Mouse (Mus musculus): ENCODE data around the gene Chl1. TPM values are rescaled to one million over a fixed set of nuclear protein-coding genes. Genes with fewer than 3 reads are reported as not detected.

Gene Chl1
- polyA plus RNA-seq, 2 experiments, result 2.0 to 4.9 TPM

DNA sequence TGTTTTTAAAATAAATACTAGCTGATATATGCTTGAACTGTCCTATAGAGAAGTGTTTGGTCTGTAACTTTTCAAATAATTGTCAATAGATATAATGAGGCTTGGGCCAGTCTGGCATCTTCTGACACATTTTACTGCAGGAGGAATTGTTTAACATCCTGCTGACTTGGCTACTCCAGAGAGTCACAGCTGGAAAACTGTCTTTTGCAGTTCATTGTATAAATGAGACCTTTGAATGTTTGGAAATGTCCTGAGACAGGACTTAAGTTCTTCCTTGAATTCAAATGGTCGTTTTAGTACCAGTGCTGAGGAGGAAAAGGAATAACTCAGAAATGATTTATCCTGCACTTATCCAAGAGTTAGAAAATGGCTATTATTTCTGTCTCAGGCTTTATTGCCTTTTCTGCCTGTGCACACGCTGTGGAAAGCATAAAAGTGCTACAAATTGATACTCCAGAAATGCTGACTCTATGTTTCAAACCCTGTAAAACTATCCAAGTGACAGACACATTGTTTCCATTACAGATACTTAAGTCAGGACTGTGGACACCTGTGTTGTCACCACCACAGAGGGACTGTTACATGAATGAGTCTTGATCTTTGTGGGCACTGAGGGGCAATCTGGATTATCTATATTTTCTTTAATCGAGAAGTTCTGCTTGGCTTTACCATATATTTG, 105.7 kb downstream of the Chl1 start:
- Histone ChIP-seq H3K36me3 (ENCODE audit: control insufficient read depth, insufficient read depth, low read length) (no peaks in the 10 kb centered on the region), H3K4me3 (replicated peaks; ENCODE audit: low read length) (no peak overlapping the region), H3K27ac (replicated peaks; ENCODE audit: low read depth, low read length) (no peak overlapping the region), H3K4me1 (ENCODE audit: control insufficient read depth, insufficient read depth, low read length) (peaks cover 8% of the 10 kb centered on the region), H3K4me2 (replicated peaks; ENCODE audit: low read depth, low read length, severe bottlenecking) (no peak overlapping the region), H3K9ac (ENCODE audit: low read depth, low read length, severe bottlenecking) (no peak overlapping the region), H3K27me3 (ENCODE audit: control insufficient read depth, insufficient read depth, low read length) (no peaks in the 10 kb centered on the region), H3K9me3 (ENCODE audit: control insufficient read depth, low read length) (no peaks in the 10 kb centered on the region)
- 25% methylated on average over 3 of the region's 3 CpGs for WGBS
- DNase-seq (ENCODE audit: low spot score), result no peak
- no peak for TF ChIP-seq POLR2A (IDR thresholded peaks at IDR 0.05; ENCODE audit: borderline replicate concordance, extremely low read depth, insufficient read depth, insufficient read length)
- ATAC-seq (ENCODE audit: low FRiP score, low read depth), result peak; percentile 76

DNA sequence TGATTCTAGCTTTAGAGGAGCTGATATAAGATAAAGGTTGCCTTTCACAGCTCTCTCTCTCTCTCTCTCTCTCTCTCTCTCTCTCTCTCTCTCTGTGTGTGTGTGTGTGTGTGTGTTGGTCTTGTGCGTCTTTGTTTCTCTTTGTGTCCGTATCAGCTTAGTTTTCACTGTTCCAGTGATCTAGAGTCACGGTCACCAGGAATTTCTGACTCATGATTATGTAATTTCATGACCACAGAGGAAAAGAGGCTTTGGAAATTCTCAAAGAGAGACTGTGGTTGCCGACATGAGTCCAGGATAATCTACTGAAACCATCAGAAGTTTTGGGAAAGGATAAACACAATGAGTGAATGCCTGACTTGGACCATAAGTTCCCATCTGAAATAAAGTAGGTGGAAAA, 110.5 kb downstream of the Chl1 start:
- H3K27me3 ChIP-seq (ENCODE audit: control insufficient read depth, insufficient read depth, low read length), result no peaks in the 10 kb centered on the region
- no peak for TF ChIP-seq POLR2A (IDR thresholded peaks at IDR 0.05; ENCODE audit: borderline replicate concordance, extremely low read depth, insufficient read depth, insufficient read length)
- no peak overlapping the region for H3K4me2 ChIP-seq (replicated peaks; ENCODE audit: low read depth, low read length, severe bottlenecking)
- no peaks in the 10 kb centered on the region for H3K4me1 ChIP-seq (ENCODE audit: control insufficient read depth, insufficient read depth, low read length)
- no peak overlapping the region for H3K27ac ChIP-seq (replicated peaks; ENCODE audit: low read depth, low read length)
- 85% methylated on average over 4 of the region's 4 CpGs for WGBS
- DNase-seq (ENCODE audit: low spot score), result no peak
- H3K9me3 ChIP-seq (ENCODE audit: control insufficient read depth, low read length), result no peaks in the 10 kb centered on the region
- no peak for ATAC-seq (ENCODE audit: low FRiP score, low read depth)
- H3K4me3 ChIP-seq (replicated peaks; ENCODE audit: low read length), result no peak overlapping the region
- H3K36me3 ChIP-seq (ENCODE audit: control insufficient read depth, insufficient read depth, low read length), result no peaks in the 10 kb centered on the region
- H3K9ac ChIP-seq (ENCODE audit: low read depth, low read length, severe bottlenecking), result no peak overlapping the region

- no peaks in the 10 kb centered on the region for H3K4me1 ChIP-seq (ENCODE audit: control insufficient read depth, insufficient read depth, low read length)
Observed at GRCm38 (mm10) chr6:103622117-103622713, 111.8 kb downstream of the Chl1 start.

GRCm38 (mm10) chr6:103632856-103633255, 122.5 kb downstream of the Chl1 start:
- TF ChIP-seq POLR2A (IDR thresholded peaks at IDR 0.05; ENCODE audit: borderline replicate concordance, extremely low read depth, insufficient read depth, insufficient read length), result no peak
- ATAC-seq (ENCODE audit: low FRiP score, low read depth) (no peak), DNase-seq (ENCODE audit: low spot score) (no peak)
- no peaks in the 10 kb centered on the region for H3K4me1 ChIP-seq (ENCODE audit: control insufficient read depth, insufficient read depth, low read length)
- H3K9ac ChIP-seq (ENCODE audit: low read depth, low read length, severe bottlenecking), result no peak overlapping the region
- H3K9me3 ChIP-seq (ENCODE audit: control insufficient read depth, low read length), result no peaks in the 10 kb centered on the region
- H3K36me3 ChIP-seq (ENCODE audit: control insufficient read depth, insufficient read depth, low read length), result no peaks in the 10 kb centered on the region
- H3K27ac ChIP-seq (replicated peaks; ENCODE audit: low read depth, low read length), result no peak overlapping the region
- no peak overlapping the region for H3K4me2 ChIP-seq (replicated peaks; ENCODE audit: low read depth, low read length, severe bottlenecking)
- H3K27me3 ChIP-seq (ENCODE audit: control insufficient read depth, insufficient read depth, low read length), result no peaks in the 10 kb centered on the region
- WGBS, result 27% methylated on average over 3 of the region's 3 CpGs
- H3K4me3 ChIP-seq (replicated peaks; ENCODE audit: low read length), result no peak overlapping the region

More at GRCm38 (mm10) chr6:103622117-103622713, 111.8 kb downstream of the Chl1 start:
- H3K9me3 ChIP-seq (ENCODE audit: control insufficient read depth, low read length), result no peaks in the 10 kb centered on the region
- no peak overlapping the region for H3K4me3 ChIP-seq (replicated peaks; ENCODE audit: low read length)
- no peak for TF ChIP-seq POLR2A (IDR thresholded peaks at IDR 0.05; ENCODE audit: borderline replicate concordance, extremely low read depth, insufficient read depth, insufficient read length)
- ATAC-seq (ENCODE audit: low FRiP score, low read depth), result no peak
- H3K9ac ChIP-seq (ENCODE audit: low read depth, low read length, severe bottlenecking), result no peak overlapping the region
- H3K27me3 ChIP-seq (ENCODE audit: control insufficient read depth, insufficient read depth, low read length), result no peaks in the 10 kb centered on the region
- DNase-seq (ENCODE audit: low spot score), result no peak
- H3K4me2 ChIP-seq (replicated peaks; ENCODE audit: low read depth, low read length, severe bottlenecking), result no peak overlapping the region
- no peak overlapping the region for H3K27ac ChIP-seq (replicated peaks; ENCODE audit: low read depth, low read length)
- no peaks in the 10 kb centered on the region for H3K36me3 ChIP-seq (ENCODE audit: control insufficient read depth, insufficient read depth, low read length)
- WGBS, result 78% methylated on average over 3 of the region's 3 CpGs

- TF ChIP-seq POLR2A (IDR thresholded peaks at IDR 0.05; ENCODE audit: borderline replicate concordance, extremely low read depth, insufficient read depth, insufficient read length), result no peak
- no peak for DNase-seq (ENCODE audit: low spot score)
- H3K9me3 ChIP-seq (ENCODE audit: control insufficient read depth, low read length), result no peaks in the 10 kb centered on the region
- H3K4me1 ChIP-seq (ENCODE audit: control insufficient read depth, insufficient read depth, low read length), result no peaks in the 10 kb centered on the region
- ATAC-seq (ENCODE audit: low FRiP score, low read depth), result no peak
- H3K36me3 ChIP-seq (ENCODE audit: control insufficient read depth, insufficient read depth, low read length), result no peaks in the 10 kb centered on the region
- H3K27me3 ChIP-seq (ENCODE audit: control insufficient read depth, insufficient read depth, low read length), result no peaks in the 10 kb centered on the region
- 83% methylated on average over 1 of the region's 1 CpGs for WGBS
- no peak overlapping the region for H3K4me2 ChIP-seq (replicated peaks; ENCODE audit: low read depth, low read length, severe bottlenecking)
- H3K9ac ChIP-seq (ENCODE audit: low read depth, low read length, severe bottlenecking), result no peak overlapping the region
- no peak overlapping the region for H3K27ac ChIP-seq (replicated peaks; ENCODE audit: low read depth, low read length)
- H3K4me3 ChIP-seq (replicated peaks; ENCODE audit: low read length), result no peak overlapping the region
Observed at GRCm38 (mm10) chr6:103656778-103657177, 146.4 kb downstream of the Chl1 start.

All from limb, embryonic 14.5 days (tissue).